Mouse (Mus musculus): ENCODE data around the gene C1qtnf1. TPM values are rescaled to one million over a fixed set of nuclear protein-coding genes. Genes with fewer than 3 reads are reported as not detected.

Gene C1qtnf1
- polyA plus RNA-seq, 1 experiment, result 31.7 TPM

GRCm38 (mm10) chr11:118473842-118474500 lies 46.0 kb downstream of the C1qtnf1 start:
- no peak for DNase-seq (ENCODE audit: low spot score)

- DNase-seq (ENCODE audit: low spot score), result no peak
Observed at GRCm38 (mm10) chr11:118475496-118476083, 47.6 kb downstream of the C1qtnf1 start.

GRCm38 (mm10) chr11:118476396-118477373 lies 48.7 kb downstream of the C1qtnf1 start, which contains the start of gene Engase:
Engase (plus strand) TSS chr11:118476829.
- DNase-seq (ENCODE audit: low spot score), result peak; percentile 92

- DNase-seq (ENCODE audit: low spot score), result no peak
Observed at GRCm38 (mm10) chr11:118479776-118480175, 51.8 kb downstream of the C1qtnf1 start.

GRCm38 (mm10) chr11:118481231-118481630 lies 53.2 kb downstream of the C1qtnf1 start:
- DNase-seq (ENCODE audit: low spot score), result no peak

- no peak for DNase-seq (ENCODE audit: low spot score)
Observed at GRCm38 (mm10) chr11:118481751-118482150, 53.7 kb downstream of the C1qtnf1 start.

- no peak for DNase-seq (ENCODE audit: low spot score)
Observed at GRCm38 (mm10) chr11:118484169-118484568, 56.2 kb downstream of the C1qtnf1 start.

- no peak for DNase-seq (ENCODE audit: low spot score)
Observed at GRCm38 (mm10) chr11:118485338-118485737, 57.3 kb downstream of the C1qtnf1 start.

GRCm38 (mm10) chr11:118485780-118486179 lies 57.8 kb downstream of the C1qtnf1 start:
- DNase-seq (ENCODE audit: low spot score), result no peak

- no peak for DNase-seq (ENCODE audit: low spot score)
Observed at GRCm38 (mm10) chr11:118486281-118486680, 58.3 kb downstream of the C1qtnf1 start.

- no peak for DNase-seq (ENCODE audit: low spot score)
Observed at GRCm38 (mm10) chr11:118486881-118487772, 59.1 kb downstream of the C1qtnf1 start.

- DNase-seq (ENCODE audit: low spot score), result no peak
Observed at GRCm38 (mm10) chr11:118488191-118488906, 60.3 kb downstream of the C1qtnf1 start.

GRCm38 (mm10) chr11:118488907-118489270 lies 60.9 kb downstream of the C1qtnf1 start:
- no peak for DNase-seq (ENCODE audit: low spot score)

GRCm38 (mm10) chr11:118490566-118491218 lies 62.7 kb downstream of the C1qtnf1 start:
- DNase-seq (ENCODE audit: low spot score), result peak; percentile 81

GRCm38 (mm10) chr11:118491230-118491629 lies 63.2 kb downstream of the C1qtnf1 start:
- no peak for DNase-seq (ENCODE audit: low spot score)

GRCm38 (mm10) chr11:118493458-118493857 lies 65.5 kb downstream of the C1qtnf1 start:
- DNase-seq (ENCODE audit: low spot score), result no peak

GRCm38 (mm10) chr11:118494001-118494737 lies 66.2 kb downstream of the C1qtnf1 start:
- DNase-seq (ENCODE audit: low spot score), result no peak

GRCm38 (mm10) chr11:118495065-118495464 lies 67.1 kb downstream of the C1qtnf1 start:
- no peak for DNase-seq (ENCODE audit: low spot score)

- no peak for DNase-seq (ENCODE audit: low spot score)
Observed at GRCm38 (mm10) chr11:118496066-118496689, 68.2 kb downstream of the C1qtnf1 start.

Measured in urinary bladder, adult 2 months (tissue).